Mouse (Mus musculus) forebrain, embryonic 11.5 days (tissue): ENCODE results near the gene Col4a2. TPM values are rescaled to one million over a fixed set of nuclear protein-coding genes. Genes with fewer than 3 reads are reported as not detected.
"Not testable (repeated sequence)": the region's sequence is repeated elsewhere in the genome, so short reads cannot be mapped to it uniquely, and the experiment has no call there.

ENCODE experiments used
- ATAC-seq: fragments of 200-750 bp; cut with Nextera tagmentation; replicated peaks from 2 replicates; pipeline ENCODE4 v1.8.0; 2017; ENCODE audit warnings: moderate TSS enrichment; ENCODE audit not compliant: low FRiP score
- DNase-seq: peaks from one replicate; pipeline ENCODE4 v3.0.0-alpha.2; 2017; ENCODE audit warnings: low spot score
- H3K27ac ChIP-seq: fragments of 300-500 bp; sonication (generic); 2 replicates; pipeline ENCODE4 v1.5.1; 2014; ENCODE audit warnings: low read depth, low read length
- H3K27me3 ChIP-seq: fragments of 300-500 bp; sonication (generic); 2 replicates; pipeline ENCODE4 v1.6.1; 2014; ENCODE audit warnings: mild to moderate bottlenecking, low read length, mixed read lengths; ENCODE audit not compliant: control insufficient read depth, insufficient read depth
- H3K36me3 ChIP-seq: fragments of 300-500 bp; sonication (generic); 2 replicates; pipeline ENCODE4 v1.6.1; 2014; ENCODE audit warnings: mild to moderate bottlenecking, low read length, moderate library complexity, mixed read lengths; ENCODE audit not compliant: control insufficient read depth, insufficient read depth
- H3K4me1 ChIP-seq: fragments of 300-500 bp; sonication (generic); replicated peaks from 2 replicates; pipeline ENCODE4 v1.6.1; 2014; ENCODE audit warnings: low read length, mixed read lengths; ENCODE audit not compliant: control insufficient read depth, insufficient read depth
- H3K4me2 ChIP-seq: fragments of 300-500 bp; sonication (generic); 2 replicates; pipeline ENCODE4 v1.6.1; 2014; ENCODE audit warnings: low read depth, mild to moderate bottlenecking, low read length, moderate library complexity, mixed read lengths; ENCODE audit not compliant: severe bottlenecking
- H3K4me3 ChIP-seq: fragments of 300-500 bp; sonication (generic); 2 replicates; pipeline ENCODE4 v1.5.1; 2014; ENCODE audit warnings: low read depth, low read length
- H3K9ac ChIP-seq: fragments of 300-500 bp; sonication (generic); 2 replicates; pipeline ENCODE4 v1.6.1; 2014; ENCODE audit warnings: low read length
- H3K9me3 ChIP-seq: fragments of 300-500 bp; sonication (generic); 2 replicates; pipeline ENCODE4 v1.6.1; 2016; ENCODE audit warnings: low read length, mixed read lengths; ENCODE audit not compliant: control insufficient read depth
- WGBS: fragments of 180-500 bp; shearing (Covaris S2); extraction: QIAGEN DNeasy Blood & Tissue Kit; methylation state at CpG from one replicate; pipeline ENCODE4 v1.1.7; 2014; 5-methylcytosine and 5-hydroxymethylcytosine counted together
- polyA plus RNA-seq: library from polyadenylated mRNA; unstranded; fragments of >200 nt; fragmentation: Nextera tagmentation; extraction: Ambion mirVana; gene quantifications from 2 replicates; pipeline ENCODE4 v1.2.1, GENCODE M21; 2014

Col4a2 gene
- polyA plus RNA-seq, 1 experiment from 2014 or later: 45.4 TPM

- Histone ChIP-seq H3K27me3 (no peaks in the 10 kb centered on the region), H3K9me3 (no peaks in the 10 kb centered on the region), H3K27ac (no peak overlapping the region), H3K4me2 (no peak overlapping the region), H3K9ac (no peak overlapping the region), H3K4me1 (0 out of 2 replicates have a peak, but pooled peaks cover under 1% of the 10 kb centered on the region), H3K4me3 (no peak overlapping the region), H3K36me3 (no peaks in the 10 kb centered on the region)
- DNase-seq: no peak
- WGBS: 58% methylated on average over 5 of the region's 5 CpGs
- ATAC-seq: no peak
Observed at GRCm38 (mm10) chr8:11459016-11459415, 146.4 kb downstream of the Col4a2 start.

DNA sequence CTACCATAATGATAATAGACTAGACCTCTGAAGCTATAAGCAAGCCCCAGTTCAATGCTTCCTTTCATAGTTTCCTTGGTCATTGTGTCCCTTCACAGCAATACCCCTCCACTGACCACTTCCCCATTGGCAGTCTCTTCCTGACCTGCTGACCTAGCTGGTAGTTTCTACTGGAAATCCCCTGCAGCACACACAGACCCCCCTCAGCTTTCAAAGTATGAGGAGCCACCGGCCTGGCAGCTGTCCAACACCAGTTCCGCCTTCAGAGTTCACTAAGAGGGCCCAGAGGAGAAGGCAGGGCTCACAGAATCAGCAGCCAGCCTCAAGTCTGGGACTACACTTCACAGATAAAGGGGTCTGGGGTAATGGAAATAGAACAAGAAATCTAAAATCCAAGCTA lies 148.3 kb downstream of the Col4a2 start:
- Histone ChIP-seq H3K4me3 (no peak overlapping the region), H3K36me3 (no peaks in the 10 kb centered on the region), H3K9me3 (no peaks in the 10 kb centered on the region), H3K27me3 (no peaks in the 10 kb centered on the region), H3K4me1 (peaks cover 2% of the 10 kb centered on the region; the same call in 1 of the 2 replicates), H3K27ac (no peak overlapping the region), H3K9ac (no peak overlapping the region), H3K4me2 (no peak overlapping the region)
- 64% methylated on average over 2 of the region's 2 CpGs for WGBS
- ATAC-seq (no peak), DNase-seq (no peak)

GRCm38 (mm10) chr8:11461847-11462246 lies 149.2 kb downstream of the Col4a2 start:
- H3K27ac ChIP-seq: no peak overlapping the region
- no peaks in the 10 kb centered on the region for H3K9me3 ChIP-seq
- H3K4me2 ChIP-seq: no peak overlapping the region
- DNase-seq (no peak), ATAC-seq (no peak)
- H3K4me1 ChIP-seq: peaks cover 3% of the 10 kb centered on the region; the same call in 1 of the 2 replicates
- WGBS: 74% methylated on average over 2 of the region's 2 CpGs
- no peaks in the 10 kb centered on the region for H3K27me3 ChIP-seq
- H3K36me3 ChIP-seq: no peaks in the 10 kb centered on the region
- no peak overlapping the region for H3K9ac ChIP-seq
- H3K4me3 ChIP-seq: no peak overlapping the region

- Histone ChIP-seq H3K4me1 (peaks cover 3% of the 10 kb centered on the region; the same call in 1 of the 2 replicates), H3K4me3 (no peak overlapping the region), H3K4me2 (no peak overlapping the region), H3K27me3 (no peaks in the 10 kb centered on the region), H3K9ac (no peak overlapping the region), H3K36me3 (no peaks in the 10 kb centered on the region), H3K9me3 (no peaks in the 10 kb centered on the region), H3K27ac (no peak overlapping the region)
- DNase-seq (no peak), ATAC-seq (no peak)
- 93% methylated on average over 4 of the region's 4 CpGs for WGBS
Observed at GRCm38 (mm10) chr8:11462641-11463040, 150.0 kb downstream of the Col4a2 start.

GRCm38 (mm10) chr8:11463541-11463888 lies 150.9 kb downstream of the Col4a2 start:
- peaks cover 3% of the 10 kb centered on the region; the same call in 1 of the 2 replicates for H3K4me1 ChIP-seq
- ATAC-seq (no peak), DNase-seq (no peak)
- H3K9ac ChIP-seq: no peak overlapping the region
- no peaks in the 10 kb centered on the region for H3K9me3 ChIP-seq
- no peak overlapping the region for H3K4me2 ChIP-seq
- WGBS: 100% methylated on average over 2 of the region's 2 CpGs
- no peak overlapping the region for H3K27ac ChIP-seq
- no peak overlapping the region for H3K4me3 ChIP-seq
- H3K27me3 ChIP-seq: no peaks in the 10 kb centered on the region
- no peaks in the 10 kb centered on the region for H3K36me3 ChIP-seq

DNA sequence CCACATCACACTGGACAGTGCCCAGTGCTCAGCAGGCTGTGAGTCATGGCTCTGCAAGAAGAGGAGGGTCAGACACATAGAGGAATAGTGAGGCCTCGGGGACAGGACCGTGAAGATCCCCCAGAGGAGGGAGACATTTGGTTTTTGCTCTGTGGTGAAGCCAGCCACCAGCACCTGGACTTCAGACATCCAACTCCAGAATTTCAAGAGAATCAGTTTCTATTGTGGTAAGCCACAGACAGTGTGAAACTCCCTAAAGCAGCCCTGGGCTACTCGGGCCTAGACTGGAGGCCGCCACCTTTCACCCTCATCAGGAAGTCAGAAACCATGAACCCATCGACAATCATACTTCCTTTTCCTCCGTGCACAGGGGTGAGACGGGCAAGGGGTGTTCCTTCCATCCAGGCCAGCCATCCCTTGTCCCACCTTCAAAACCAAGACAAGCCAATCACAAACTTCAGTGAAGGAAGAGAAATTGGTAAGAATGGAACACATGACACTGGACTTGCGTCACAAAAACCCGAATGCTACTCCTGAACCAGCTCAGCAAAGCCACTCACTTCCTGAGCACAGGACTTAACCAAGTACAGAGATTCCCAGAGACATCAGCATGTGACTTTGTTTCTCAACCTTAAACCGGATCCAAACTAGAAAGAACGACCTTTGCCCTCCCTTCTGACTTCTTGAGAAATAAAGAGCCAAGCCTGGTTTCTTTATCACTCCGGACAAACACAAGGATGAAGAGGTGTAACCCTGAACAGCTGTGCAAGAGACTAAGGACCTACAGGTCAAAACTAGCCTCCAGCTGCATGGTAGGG lies 151.5 kb downstream of the Col4a2 start:
- no peak for DNase-seq
- ATAC-seq: no peak
- H3K27me3 ChIP-seq: no peaks in the 10 kb centered on the region
- H3K36me3 ChIP-seq: no peaks in the 10 kb centered on the region
- H3K4me2 ChIP-seq: no peak overlapping the region
- H3K27ac ChIP-seq: no peak overlapping the region
- WGBS: 84% methylated on average over 12 of the region's 12 CpGs
- no peak overlapping the region for H3K9ac ChIP-seq
- H3K4me3 ChIP-seq: no peak overlapping the region
- H3K4me1 ChIP-seq: peaks cover 3% of the 10 kb centered on the region; the same call in 1 of the 2 replicates
- no peaks in the 10 kb centered on the region for H3K9me3 ChIP-seq

GRCm38 (mm10) chr8:11464707-11464964 lies 152.0 kb downstream of the Col4a2 start:
- Histone ChIP-seq H3K27ac (no peak overlapping the region), H3K9me3 (no peaks in the 10 kb centered on the region), H3K4me1 (peaks cover 3% of the 10 kb centered on the region; the same call in 1 of the 2 replicates), H3K27me3 (no peaks in the 10 kb centered on the region), H3K36me3 (no peaks in the 10 kb centered on the region), H3K4me2 (no peak overlapping the region), H3K4me3 (no peak overlapping the region), H3K9ac (no peak overlapping the region)
- ATAC-seq (no peak), DNase-seq (no peak)
- WGBS: 87% methylated on average over 3 of the region's 3 CpGs

DNA sequence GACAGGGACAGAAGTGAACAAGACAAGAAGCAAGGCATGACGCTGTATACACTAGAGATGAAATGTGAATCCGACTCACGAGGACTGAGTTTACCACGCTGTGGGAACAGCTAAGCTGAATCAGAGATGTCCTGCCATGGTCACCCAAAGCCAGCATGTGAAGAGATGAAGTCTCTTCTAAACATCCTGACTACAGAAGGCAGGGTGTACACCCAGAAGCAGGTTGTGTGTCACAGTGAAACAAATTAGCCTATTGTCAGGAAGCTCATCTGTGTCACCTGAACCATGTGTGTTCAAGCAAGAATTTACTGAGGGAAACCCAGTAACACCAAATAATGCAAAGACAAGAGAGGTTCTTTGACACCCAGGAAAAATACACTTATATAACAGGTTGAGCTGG lies 153.0 kb downstream of the Col4a2 start:
- Histone ChIP-seq H3K4me1 (peaks cover 3% of the 10 kb centered on the region; the same call in 1 of the 2 replicates), H3K27me3 (no peaks in the 10 kb centered on the region), H3K4me3 (no peak overlapping the region), H3K36me3 (no peaks in the 10 kb centered on the region), H3K27ac (no peak overlapping the region), H3K9ac (no peak overlapping the region), H3K9me3 (no peaks in the 10 kb centered on the region), H3K4me2 (no peak overlapping the region)
- ATAC-seq: no peak
- WGBS: 80% methylated on average over 4 of the region's 4 CpGs
- DNase-seq: no peak

DNA sequence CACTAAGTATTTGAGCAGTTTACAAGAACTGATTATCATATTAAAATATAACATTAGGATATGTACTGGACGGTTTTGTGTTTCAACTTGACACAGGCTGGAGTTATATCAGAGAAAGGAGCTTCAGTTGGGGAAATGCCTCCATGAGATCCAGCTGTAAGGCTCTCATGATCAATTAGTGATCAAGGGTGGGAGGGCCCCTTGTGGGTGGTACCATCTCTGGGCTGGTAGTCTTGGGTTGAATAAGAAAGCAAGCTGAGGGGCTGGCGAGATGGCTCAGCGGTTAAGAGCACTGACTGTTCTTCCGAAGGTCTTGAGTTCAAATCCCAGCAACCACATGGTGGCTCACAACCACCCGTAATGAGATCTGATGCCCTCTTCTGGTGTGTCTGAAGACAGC lies 153.9 kb downstream of the Col4a2 start:
- H3K27ac ChIP-seq, DNase-seq, H3K9me3 ChIP-seq: not testable (repeated sequence)

More for the DNA sequence above, 153.9 kb downstream of the Col4a2 start:
- not testable (repeated sequence) for H3K4me1 ChIP-seq, H3K36me3 ChIP-seq, H3K27me3 ChIP-seq, ATAC-seq, H3K4me3 ChIP-seq, H3K4me2 ChIP-seq, H3K9ac ChIP-seq
- WGBS: 64% methylated on average over 4 of the region's 5 CpGs
